Mouse (Mus musculus): ENCODE measurements at regions not wholly inside any gene's neighbourhood (a gene's known extent, or its start where the extent isn't known, plus 50 kb on each side); places are given as distances from the start of the nearest gene placed in this dataset.
A peak's percentile ranks its signal among the peaks of the same experiment; 100 is the strongest.

GRCm38 (mm10) chr13:63699624-63700023 is 115.4 kb upstream of the Ercc6l2 start:
- no peak for DNase-seq

DNA sequence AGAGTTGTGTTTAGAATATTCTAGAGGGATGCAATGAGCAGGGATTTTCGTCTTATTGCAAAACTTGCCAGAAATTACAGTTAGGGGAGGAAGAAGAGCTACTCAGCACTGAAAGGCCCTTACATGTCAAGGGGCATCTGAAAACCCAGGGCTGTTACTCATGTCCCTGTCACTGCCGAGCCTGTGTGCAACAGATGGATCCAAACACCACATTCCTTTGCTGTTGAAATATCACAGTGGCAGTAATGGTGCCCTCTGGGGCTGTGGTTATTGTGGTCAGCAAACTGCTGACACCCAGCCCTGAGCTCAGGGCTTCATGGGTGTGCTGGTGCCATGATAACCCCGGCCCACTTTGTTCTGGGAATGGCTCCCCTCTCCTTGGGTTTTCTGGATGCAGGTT is 114.3 kb upstream of the Ercc6l2 start:
- no peak for DNase-seq

- no peak for DNase-seq
Observed at GRCm38 (mm10) chr13:63701199-63702175, 113.6 kb upstream of the Ercc6l2 start.

DNA sequence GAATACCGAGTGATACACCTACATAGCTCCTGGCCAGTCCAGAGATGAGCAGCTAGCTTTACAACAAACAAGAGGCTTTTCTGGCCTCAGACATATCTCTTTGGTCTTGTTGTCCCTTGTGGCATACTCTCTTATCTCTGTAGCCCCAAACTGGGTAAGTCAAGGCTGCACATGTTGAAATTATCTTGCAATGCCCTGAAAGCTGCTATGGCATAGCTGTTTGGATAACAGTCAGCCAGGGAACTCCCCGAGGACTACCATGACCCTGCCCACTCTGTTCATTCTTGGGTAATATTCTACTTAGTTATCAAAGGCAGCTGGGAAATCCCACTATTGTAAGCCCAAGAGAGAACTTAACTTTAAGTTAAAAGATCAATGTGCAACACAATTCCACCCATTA is 106.5 kb upstream of the Ercc6l2 start:
- DNase-seq, result no peak

GRCm38 (mm10) chr13:63713137-63713536 is 101.9 kb upstream of the Ercc6l2 start:
- DNase-seq, result no peak

DNA sequence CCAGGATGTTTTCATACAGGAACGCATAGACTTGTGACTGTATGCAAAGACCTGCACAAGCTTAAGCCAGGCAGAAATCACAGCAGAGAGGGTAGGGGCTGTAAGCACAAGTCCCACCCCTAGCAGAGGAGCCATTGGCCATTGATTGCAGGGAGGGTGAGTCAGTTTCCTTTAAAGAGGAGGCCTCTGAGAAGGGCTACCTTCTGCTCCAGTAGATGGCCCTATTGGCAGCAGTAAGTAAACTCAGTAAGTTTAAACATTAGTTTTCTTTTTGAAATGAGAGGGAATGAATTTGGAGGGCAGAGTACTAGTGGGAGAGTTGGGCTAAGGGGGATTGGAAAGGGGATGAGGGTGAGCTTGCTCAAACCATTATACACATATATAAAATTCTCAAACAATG is 98.5 kb upstream of the Ercc6l2 start:
- no peak for DNase-seq

- no peak for DNase-seq
Observed at GRCm38 (mm10) chr13:63717249-63717648, 97.8 kb upstream of the Ercc6l2 start.

DNA sequence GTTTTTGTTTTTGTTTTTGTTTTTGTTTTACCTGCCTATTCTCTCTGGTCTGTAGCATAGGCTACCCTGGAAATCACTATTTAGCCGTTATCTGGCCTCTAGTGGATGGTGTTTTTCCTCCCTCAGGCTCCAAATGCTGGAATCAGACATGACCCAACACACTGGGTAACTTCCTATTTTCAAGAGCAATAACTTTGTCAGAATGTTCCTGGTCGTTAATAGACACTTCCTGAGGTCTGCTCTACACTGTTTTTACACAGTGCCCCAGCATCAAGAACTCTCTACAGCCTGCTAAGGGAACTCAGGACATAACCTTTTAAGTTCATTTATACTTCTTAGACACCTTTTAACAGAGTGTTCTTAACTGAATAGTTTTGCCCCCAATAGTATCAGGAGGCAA is 96.3 kb upstream of the Ercc6l2 start:
- no peak for DNase-seq

DNA sequence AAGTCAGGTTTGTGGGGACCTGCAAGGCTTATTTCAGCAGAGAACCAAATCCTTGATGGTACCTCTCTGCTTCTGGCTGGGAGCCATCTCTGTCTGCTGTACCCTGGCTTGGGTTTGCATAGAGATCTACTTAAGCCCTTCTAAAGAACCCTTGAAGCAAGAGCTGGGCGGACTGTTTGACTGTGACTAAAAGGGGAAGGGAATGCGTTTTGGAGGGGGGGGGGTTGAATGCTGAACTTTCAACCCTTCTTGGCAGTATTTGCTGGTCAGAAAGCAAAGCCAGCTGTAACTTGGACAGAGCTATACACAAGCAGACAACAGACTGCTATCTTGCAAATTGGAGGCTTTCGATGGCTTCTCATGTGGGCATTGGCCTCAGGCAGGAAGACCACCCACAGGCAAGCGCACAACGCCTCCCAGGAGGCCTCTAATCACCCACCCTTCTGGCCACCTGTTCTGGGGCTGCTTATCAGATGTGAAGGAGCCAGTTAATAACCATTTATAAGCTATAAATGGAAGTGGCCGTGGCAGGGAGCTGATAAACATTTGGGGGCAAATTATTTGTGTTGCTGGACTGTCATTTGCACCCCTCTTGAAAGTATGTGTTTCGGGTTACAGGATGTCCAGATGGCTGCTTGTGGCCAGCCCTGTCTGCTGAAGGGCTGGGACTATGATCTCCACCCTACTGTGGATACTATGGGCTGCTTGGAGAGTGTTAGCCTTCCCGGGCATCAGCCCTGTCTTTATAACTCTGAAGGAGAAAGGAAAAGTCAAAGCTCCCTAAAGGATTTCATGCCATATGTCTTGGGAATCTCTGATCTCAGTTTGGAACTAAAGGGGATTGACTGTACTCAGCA is 95.5 kb upstream of the Ercc6l2 start:
- DNase-seq, result peak; percentile 11

DNA sequence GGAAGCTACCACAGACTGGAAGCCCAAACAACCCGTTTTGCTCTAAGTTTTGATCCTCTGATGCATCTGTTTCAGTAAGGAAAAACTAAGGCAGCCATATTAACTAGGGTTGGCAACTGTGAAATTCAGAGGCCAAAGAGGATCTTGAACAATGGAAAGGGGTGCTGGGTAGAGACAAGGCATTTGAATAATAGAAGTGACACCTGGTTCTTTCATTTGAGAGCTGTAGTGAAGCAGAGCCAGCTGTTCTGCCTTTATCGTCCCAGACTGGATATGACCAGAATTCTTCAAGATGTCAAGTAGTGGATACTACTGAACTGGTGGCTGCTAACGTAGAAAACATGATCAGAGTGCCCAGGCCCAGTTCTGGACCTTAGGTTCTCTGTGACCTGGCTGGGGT is 94.4 kb upstream of the Ercc6l2 start:
- DNase-seq, result no peak

DNA sequence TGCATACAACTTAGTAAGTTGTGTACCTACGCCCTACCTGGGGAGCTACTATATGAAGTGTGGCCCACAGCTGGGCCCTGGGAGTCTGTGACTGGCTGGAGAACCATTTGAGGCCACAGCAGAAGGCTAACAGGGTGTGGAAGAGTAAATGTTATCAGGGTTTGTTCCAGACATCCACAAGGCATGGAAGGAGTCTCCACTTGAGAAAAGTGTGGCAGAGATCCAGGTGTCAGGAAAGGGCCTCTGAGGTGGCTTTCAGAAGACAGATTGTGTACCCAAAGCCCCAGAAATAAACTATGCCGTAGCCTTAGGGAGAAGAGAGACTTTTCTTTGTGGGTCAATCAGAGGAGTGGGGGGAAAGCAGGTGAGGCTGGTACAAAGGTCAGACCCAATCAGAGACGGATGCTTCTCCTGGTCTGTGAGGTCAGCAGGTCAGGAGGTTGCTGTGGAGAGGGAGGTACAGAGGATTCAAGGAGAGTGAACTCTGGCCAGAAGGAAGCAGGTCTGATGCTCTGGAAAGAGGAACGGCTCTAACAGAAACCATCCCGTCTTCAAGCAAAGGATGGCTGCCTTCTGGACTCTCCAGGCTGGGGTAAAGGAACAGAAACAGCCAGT is 93.9 kb upstream of the Ercc6l2 start:
- no peak for DNase-seq

- DNase-seq, result no peak
Observed at GRCm38 (mm10) chr13:63724293-63724692, 90.7 kb upstream of the Ercc6l2 start.

DNA sequence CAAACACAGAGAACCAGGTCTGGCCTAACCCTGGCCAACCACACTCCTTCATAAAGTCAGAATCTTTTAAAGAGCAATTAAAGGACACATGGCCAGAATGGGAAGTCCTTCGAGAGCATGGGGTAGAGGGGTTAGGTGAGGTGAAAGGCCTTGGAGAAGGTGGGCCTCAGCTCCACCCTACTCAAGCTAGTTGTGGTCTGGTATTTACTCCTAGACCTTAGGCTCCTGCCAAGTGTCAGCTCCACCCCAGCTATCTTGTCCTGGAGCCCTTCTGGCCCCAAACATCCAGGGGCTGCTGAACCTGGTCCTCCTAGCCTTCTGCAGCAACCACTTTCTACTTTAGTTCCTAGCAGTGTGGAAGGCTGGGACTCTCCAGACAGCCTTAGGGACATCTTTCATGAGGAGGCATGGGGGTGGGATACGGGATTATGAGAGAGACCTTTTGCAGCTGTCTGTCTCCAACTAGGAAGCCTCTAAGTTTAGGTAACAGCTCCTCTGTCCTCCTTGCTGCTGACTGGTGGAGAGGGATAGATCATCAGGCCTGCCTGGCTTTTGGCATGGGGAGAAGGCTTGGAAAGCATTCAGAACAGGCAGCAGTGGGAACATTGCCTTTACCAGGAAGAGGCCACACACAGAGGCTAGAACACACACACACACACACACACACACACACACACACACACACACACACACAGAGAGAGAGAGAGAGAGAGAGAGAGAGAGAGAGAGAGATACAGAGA is 90.0 kb upstream of the Ercc6l2 start:
- DNase-seq, result no peak

GRCm38 (mm10) chr13:63726035-63726434 is 89.0 kb upstream of the Ercc6l2 start:
- DNase-seq, result no peak

- no peak for DNase-seq
Observed at GRCm38 (mm10) chr13:63726509-63726908, 88.5 kb upstream of the Ercc6l2 start.

- DNase-seq, result no peak
Observed at GRCm38 (mm10) chr13:63735739-63736138, 79.3 kb upstream of the Ercc6l2 start.

DNA sequence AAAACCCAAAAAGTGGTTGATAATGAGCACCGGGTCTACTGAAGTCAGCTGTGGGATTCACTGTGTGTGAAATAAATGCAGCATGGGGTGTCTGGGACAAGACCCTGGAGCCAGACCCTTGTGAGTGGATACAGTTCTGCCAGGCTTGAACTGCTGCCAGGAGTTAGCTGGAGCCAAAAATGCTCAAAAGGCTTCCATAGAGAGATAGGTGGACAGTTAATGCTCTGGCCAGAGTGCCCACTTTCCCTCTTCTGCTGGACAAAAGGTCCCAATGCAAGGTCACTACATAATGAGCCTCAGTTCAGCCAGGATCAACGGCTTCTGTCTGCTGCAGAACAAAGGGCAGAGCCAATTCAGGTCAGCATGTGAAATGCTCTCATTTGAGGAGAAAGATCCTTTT is 73.2 kb upstream of the Ercc6l2 start:
- no peak for DNase-seq

DNA sequence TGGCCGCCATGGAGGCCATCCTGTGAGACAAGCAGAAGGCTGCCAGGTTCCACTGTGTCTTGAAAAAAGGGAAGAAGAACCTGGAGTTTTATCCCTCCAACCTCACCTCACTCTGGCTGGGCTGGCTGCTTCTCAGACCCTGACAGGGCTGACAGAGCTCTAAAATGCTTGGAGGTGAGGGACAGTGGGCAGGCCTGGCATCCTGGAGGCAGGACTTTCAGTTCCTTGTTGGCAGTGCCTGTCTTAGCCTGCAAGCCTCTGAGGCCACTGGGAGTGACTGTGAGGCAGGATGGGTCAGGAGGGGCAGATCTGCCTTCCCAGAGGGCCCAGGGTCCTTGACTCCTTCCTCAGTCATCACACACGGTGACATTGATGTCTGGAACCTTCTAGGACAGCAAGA is 66.3 kb upstream of the Ercc6l2 start:
- no peak for DNase-seq

DNA sequence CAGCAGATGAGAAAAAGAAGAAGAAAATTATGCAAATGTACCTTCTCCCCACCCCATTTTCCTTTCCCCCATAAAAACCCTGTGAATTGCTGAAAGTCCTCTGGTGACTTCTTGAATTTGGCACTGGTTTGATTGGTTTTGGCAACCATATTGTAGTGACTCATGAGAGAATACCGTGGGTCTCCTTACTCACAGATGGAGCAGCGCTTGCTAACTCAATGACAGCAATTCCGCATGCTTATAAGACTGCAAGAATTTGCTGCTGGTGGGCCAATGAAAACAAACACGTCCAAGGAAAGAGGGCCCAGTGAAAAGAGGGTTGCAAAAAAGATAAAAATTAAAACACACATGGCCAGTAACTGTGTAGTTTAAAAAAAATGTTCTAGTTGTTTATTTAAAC is 65.0 kb upstream of the Ercc6l2 start:
- DNase-seq, result peak; percentile 41

DNA sequence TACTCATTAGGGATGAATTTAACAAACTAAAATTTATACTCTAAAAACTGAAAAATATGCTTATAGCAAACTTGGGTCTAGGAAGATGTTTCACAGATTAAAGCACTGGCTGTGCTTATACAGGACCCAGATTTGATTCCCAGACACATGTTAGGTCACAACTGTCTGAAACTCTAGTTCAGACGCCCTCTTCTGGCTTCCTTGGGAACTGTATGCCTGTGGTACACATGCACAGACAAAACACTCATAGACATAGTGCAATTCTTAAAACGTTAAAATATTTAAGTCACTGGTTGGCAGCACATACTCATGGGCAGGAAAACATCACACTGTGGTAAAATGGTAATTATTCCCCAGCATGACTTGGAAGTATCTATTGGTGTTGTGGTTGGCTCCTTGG is 63.8 kb upstream of the Ercc6l2 start:
- DNase-seq, result no peak

- no peak for DNase-seq
Observed at GRCm38 (mm10) chr13:63757061-63757460, 58.0 kb upstream of the Ercc6l2 start.

DNA sequence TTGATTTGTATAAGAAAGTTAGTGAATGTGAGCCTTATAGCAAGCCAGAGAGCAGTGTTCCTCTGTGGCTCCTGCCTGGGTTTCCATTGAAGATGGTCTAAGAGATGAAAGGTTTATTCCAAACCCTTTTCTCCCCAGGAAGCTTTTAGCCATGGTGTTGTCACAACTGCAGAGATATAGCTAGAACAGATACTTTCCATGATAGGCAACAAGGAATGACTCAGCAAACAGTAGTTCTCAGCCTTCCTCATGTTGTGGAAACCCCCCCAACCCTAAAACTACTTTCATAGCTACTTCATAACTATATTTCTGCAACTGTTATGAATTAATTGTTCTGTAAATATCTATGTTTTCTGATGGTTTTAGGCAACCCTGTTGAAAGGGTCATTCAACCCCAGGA is 53.5 kb upstream of the Ercc6l2 start:
- no peak for DNase-seq
